Mouse (Mus musculus): Measurements from ENCODE around the gene Uckl1.
A peak's percentile ranks its signal among the peaks of the same experiment; 100 is the strongest.

The Uckl1 gene

DNA sequence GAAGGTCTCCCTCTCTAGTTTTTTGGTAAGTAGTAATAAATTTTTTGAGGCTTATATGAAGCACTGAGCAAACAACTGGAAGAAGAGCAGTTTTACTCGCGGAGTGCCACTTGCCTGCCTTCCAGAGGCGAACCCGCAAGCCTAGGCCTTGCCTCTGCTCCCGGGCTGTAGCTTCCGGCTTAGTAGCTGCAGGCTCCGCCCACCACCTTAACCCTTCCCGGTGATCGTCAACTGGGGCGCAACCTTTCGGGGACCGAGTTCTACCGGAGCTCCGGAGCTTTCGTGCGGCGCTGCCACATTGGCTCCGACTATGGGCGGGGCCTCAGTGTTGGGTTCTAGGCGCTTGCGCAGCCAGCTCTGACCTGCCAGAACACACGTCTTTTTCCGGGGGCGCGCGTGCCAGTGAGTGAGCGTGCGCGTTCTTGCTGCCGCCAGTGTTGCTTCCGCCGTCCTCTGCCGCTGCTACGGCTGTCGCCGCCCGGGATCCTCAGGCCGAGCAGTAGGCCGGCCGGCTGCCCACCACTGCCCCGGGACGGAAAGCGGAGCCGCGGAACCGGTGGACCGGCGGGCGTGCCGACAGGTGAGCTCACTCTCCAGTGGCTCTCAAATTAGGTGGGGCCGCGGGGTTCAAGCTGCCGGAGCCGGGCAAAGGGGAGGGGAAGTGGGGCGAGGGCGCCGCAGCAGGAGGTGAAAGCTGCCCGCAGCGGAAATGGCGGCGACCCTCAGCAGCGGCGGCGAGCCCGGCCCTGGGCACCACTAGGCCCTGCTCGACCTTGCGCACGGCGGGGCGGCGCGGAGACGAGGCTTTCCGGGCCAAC lies 64.4 kb downstream of the Uckl1 start, which contains the start of gene Dnajc5:
Gene Dnajc5, plus strand, starts transcription at position 368 of the 818 bp plus-strand sequence.
- peak; percentile 89 for DNase-seq (ENCODE audit: low spot score)

GRCm38 (mm10) chr2:181519201-181519600 lies 65.5 kb downstream of the Uckl1 start:
- DNase-seq (ENCODE audit: low spot score): no peak

All from ovary, postnatal 10 days (tissue).